Mouse (Mus musculus): ENCODE measurements around the gene Rhd. TPM values are rescaled to one million over a fixed set of nuclear protein-coding genes. Genes with fewer than 3 reads are reported as not detected.

Gene Rhd
- polyA plus RNA-seq, 1 experiment from 2014 or later: 11.2 TPM

DNA sequence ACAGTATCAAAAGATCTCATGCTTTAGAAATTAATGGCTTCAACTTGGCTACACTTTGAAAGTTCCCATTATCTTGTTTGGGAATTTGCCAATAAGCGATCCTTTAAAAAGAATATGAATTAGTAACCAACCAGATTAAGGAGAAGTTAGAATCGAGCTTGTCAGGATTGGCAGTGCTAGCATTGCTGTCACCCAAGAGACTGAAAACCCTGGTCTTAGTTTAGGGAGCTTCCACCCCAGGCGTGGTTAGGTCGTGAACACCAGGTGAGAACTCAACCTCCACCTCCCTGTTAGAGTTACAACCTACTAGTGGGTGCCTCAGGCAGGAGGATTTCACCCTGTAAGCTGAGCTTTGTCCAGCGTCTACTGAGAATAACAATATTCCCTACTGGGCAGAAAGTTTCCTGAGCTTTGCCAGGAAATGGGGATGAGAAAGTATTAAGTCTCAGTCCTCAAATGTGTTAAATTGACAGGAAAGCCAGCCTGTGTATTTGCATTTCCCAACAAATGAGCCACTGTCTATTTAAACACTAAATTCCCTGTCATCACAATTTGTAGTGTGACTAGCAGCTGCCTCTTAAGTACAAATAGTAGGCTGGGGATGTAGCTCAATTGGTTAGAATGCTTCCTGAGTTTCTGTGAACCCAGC lies 63.6 kb downstream of the Rhd start:
- 75% methylated on average over 5 of the region's 5 CpGs for WGBS
- Histone ChIP-seq H3K4me3 (no peak overlapping the region), H3K27me3 (replicated peaks; ENCODE audit: low read depth, poor library complexity, severe bottlenecking) (no peaks in the 10 kb centered on the region), H3K27ac (replicated peaks) (no peak overlapping the region), H3K36me3 (replicated peaks) (peaks cover 58% of the 10 kb centered on the region), H3K4me1 (peaks cover 36% of the 10 kb centered on the region), H3K9me3 (no peaks in the 10 kb centered on the region)
- DNase-seq (ENCODE audit: low spot score): no peak

DNA sequence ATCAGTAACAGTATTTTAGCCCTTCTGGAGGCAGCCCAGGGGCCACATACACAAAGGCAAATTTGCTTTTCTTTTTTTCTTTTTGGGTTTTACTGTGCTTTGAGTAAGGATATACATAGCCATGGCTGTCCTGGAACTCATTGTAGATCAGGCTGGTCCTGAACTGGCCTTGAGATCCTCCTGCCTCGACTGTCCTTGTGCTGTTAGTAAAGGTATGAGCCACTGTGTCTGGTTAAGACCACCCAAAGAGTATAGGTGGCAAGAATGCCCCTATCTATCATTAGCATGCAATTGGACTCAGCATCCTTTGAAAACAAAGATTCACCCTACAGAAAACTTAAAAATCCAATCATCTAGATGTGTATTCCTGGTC lies 64.1 kb downstream of the Rhd start:
- no peak for DNase-seq (ENCODE audit: low spot score)
- Histone ChIP-seq H3K4me1 (peaks cover 36% of the 10 kb centered on the region), H3K36me3 (replicated peaks) (peaks cover 63% of the 10 kb centered on the region), H3K9me3 (no peaks in the 10 kb centered on the region), H3K27ac (replicated peaks) (no peak overlapping the region), H3K27me3 (replicated peaks; ENCODE audit: low read depth, poor library complexity, severe bottlenecking) (no peaks in the 10 kb centered on the region), H3K4me3 (no peak overlapping the region)
- WGBS: 81% methylated on average over 1 of the region's 1 CpGs

DNA sequence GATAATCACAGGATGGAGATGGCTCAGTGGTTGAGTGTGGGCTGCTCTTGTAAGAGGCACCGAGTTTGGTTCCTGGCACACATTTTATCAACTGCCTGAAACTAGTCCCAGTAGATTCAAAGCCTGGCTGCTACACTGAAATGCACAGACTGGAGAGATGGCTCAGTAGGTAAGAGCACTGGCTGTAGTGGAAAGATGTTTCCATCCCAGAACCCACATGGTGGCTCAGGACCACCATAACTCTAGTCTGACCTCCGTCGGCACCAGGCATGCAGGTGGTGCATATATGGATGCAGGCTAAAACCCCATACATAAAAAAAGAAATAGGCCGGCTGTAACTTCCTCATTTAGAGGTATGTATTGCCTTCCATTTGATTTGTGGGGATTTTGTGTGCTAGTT lies 65.2 kb downstream of the Rhd start:
- H3K9me3 ChIP-seq: no peaks in the 10 kb centered on the region
- H3K27me3 ChIP-seq (replicated peaks; ENCODE audit: low read depth, poor library complexity, severe bottlenecking): no peaks in the 10 kb centered on the region
- WGBS: 87% methylated on average over 4 of the region's 4 CpGs
- no peak overlapping the region for H3K27ac ChIP-seq (replicated peaks)
- peaks cover 69% of the 10 kb centered on the region for H3K36me3 ChIP-seq (replicated peaks)
- peaks cover 35% of the 10 kb centered on the region for H3K4me1 ChIP-seq
- DNase-seq (ENCODE audit: low spot score): no peak
- H3K4me3 ChIP-seq: no peak overlapping the region

DNA sequence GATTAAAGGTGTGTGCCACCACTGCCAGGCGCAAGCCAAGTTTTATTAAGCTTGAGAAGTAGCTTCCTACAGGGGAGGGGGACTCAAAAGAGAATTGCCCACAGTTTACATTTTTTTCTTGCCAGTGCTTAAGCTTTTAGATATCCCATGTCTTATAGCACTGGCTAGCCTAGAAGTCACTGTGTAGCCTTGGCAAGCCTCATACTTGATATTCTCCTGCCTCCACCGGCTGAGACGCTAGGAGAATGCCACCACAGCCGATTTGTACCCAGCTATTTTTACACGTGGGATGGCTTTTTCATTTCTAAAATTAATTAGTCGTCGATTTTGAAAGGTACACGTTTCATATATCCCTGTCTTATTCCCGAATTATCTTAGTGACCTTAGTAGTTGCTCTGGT lies 65.9 kb downstream of the Rhd start:
- Histone ChIP-seq H3K27me3 (replicated peaks; ENCODE audit: low read depth, poor library complexity, severe bottlenecking) (no peaks in the 10 kb centered on the region), H3K9me3 (no peaks in the 10 kb centered on the region), H3K4me1 (peaks cover 29% of the 10 kb centered on the region), H3K4me3 (peak overlapping the region; percentile 98), H3K36me3 (replicated peaks) (peaks cover 69% of the 10 kb centered on the region), H3K27ac (replicated peaks) (no peak overlapping the region)
- WGBS: 27% methylated on average over 9 of the region's 9 CpGs
- DNase-seq (ENCODE audit: low spot score): no peak

DNA sequence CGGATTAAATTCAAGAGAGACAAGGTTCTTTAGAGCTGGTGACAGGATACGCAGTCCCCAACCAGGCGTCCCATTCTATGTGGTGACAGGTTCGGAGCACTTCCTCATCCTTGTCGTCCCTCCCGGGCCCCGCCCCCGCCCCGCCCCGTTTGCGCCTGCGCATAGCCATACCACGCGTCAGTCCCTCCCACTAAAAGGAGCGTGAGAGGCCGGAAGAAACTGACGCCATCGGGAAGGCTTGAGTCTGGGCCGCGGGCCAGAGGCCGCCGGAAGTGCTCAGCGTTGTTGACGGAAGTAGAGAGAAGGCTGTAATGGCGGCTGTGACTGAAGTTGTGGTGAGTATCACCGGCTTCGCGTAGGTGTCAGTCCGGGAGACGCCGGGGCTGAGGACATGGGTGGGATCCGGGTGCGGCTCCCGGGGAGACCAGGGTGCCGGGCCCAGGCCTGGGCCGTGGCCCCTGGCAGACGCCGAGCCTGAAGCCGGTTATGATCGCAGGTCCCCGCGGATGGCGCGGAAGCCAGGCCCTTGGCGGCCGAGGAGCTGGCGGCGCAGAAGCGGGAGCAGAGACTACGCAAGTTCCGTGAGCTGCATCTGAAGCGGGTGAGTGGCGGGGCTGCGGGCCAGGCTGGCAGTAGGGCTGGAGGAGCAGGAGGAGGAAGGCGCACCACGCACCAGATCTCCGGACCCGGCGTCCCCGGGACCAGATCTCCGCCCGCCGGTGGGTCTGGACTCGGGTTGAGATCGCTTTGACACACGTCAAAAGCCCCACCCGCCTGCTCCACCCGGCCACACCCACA lies 66.5 kb downstream of the Rhd start, which contains the start of gene Syf2:
Gene Syf2 (plus strand): TSS at position 215 of the 798 bp plus-strand sequence.
- peak within 1 kb of the TSS; percentile 82 for H3K27ac ChIP-seq (replicated peaks)
- no peaks in the 10 kb centered on the region for H3K27me3 ChIP-seq (replicated peaks; ENCODE audit: low read depth, poor library complexity, severe bottlenecking)
- H3K9me3 ChIP-seq: no peaks in the 10 kb centered on the region
- H3K36me3 ChIP-seq (replicated peaks): peaks cover 69% of the 10 kb centered on the region
- H3K4me3 ChIP-seq: peak within 1 kb of the TSS; percentile 98
- WGBS: under 1% methylated on average over 68 of the region's 68 CpGs
- H3K4me1 ChIP-seq: peaks cover 22% of the 10 kb centered on the region
- peak; percentile 99 for DNase-seq (ENCODE audit: low spot score)

DNA sequence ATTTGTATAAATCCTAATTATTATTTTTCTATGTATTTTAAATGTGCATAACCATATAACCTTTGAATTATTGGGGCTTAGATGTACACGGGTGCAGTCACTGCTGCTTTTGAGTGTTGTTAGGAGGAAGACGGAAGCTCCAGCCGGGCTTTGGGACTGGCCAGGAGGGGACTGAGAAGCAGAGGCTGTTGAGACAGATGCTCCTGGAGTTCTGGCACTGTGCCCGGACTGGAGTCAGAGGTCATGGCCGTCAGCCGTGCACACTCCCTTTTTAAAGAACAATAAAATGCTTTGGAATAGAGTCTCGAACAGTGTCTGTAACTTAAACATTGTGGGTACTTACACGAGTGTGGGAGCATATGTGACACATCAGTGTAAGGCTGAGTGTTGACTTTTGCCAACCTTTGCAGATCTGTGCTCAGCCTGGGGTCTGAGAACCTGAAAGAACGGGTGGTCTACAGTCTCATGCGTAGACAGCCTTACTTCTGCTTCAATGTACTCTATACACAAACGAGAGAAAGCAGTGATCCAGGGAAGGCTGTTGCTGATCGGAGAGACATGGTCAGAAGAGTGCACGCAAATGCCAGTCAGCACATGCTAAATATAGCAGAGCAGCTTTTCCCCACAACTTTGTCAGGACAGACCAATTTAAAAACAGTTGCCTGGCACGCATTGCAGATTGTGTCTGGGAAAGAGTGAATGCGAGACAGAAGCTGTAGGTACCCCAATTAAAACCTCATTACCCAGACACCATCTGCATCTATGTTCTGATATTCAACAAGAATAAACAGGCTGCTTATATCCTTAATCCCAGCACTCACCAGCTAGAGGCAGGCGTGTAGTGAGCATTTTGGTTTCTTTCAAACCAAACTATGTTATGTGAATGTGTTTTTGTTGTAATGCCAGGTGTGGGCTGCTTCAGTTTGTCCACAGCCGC lies 73.2 kb downstream of the Rhd start:
- peaks cover 55% of the 10 kb centered on the region for H3K36me3 ChIP-seq (replicated peaks)

DNA sequence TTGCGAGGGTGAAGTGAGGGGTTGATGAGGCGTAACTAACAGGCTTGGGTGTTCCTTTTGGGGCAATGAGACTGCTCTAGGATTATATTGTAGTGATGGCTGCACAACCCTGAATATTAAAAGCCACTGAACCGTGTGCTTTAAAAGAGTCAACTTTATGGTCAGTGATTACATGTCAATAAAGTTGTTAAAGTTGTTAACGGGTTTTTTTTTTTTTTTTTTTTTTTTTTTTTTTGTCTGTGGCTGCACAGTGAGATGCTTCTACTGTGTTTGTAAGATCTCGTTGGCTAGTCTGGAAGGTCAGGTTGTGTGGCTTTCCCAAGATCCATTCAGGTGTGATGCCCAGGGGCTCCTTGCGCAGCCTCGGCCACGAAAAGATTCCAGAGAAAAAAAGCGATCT lies 75.6 kb downstream of the Rhd start:
- Histone ChIP-seq H3K4me3 (peak overlapping the region; percentile 25; the same call in 1 of the 2 replicates), H3K4me1 (peaks cover 6% of the 10 kb centered on the region; the same call in 1 of the 2 replicates), H3K27ac (replicated peaks) (no peak overlapping the region), H3K27me3 (replicated peaks; ENCODE audit: low read depth, poor library complexity, severe bottlenecking) (peaks cover 32% of the 10 kb centered on the region), H3K36me3 (replicated peaks) (peaks cover 31% of the 10 kb centered on the region), H3K9me3 (no peaks in the 10 kb centered on the region)
- no peak for DNase-seq (ENCODE audit: low spot score)
- 66% methylated on average over 9 of the region's 9 CpGs for WGBS

More for the DNA sequence above, 73.2 kb downstream of the Rhd start:
- Histone ChIP-seq H3K27me3 (replicated peaks; ENCODE audit: low read depth, poor library complexity, severe bottlenecking) (peaks cover 12% of the 10 kb centered on the region), H3K4me1 (peaks cover 6% of the 10 kb centered on the region; the same call in 1 of the 2 replicates), H3K9me3 (no peaks in the 10 kb centered on the region), H3K27ac (replicated peaks) (no peak overlapping the region), H3K4me3 (no peak overlapping the region)
- WGBS: 80% methylated on average over 17 of the region's 17 CpGs
- DNase-seq (ENCODE audit: low spot score): no peak

DNA sequence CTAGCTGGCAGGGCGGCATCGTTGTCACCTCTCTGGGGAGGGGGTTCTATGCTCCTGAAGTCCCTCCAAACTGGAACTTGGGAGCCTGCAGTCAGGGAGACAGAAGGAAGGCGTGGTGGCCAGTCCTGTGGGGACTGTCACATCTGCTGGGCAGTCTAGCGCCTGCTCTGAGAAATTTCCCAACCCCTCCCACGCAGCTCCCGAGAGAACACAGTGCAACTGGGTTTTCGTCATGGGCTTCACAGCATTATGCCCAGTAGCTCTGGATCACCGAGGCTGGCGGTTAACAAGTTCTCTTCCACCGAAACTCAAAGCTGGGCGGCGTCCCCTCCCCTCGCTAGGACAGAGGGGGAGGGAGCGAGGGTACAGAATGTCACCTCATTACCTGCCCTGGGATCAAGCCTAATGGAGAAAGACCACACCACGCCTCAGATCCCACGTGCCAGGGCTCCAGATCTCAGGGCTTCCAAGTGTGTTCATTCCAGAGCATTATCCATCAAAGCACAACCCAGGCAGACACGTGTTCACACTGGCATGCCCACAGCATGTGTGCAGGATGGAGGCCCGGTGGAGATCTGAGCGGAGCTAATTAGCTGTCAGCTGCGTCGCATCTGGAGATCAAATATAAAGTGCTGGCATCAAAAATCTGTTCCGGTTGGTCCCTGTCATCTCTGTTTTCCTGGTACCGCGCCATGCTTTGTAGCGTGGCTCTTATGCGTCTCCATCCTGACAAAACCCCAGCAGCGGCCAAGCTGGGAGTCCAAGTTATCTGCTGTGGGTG lies 79.6 kb downstream of the Rhd start:
- no peak overlapping the region for H3K27ac ChIP-seq (replicated peaks)
- no peak overlapping the region for H3K4me3 ChIP-seq
- peaks cover 9% of the 10 kb centered on the region for H3K4me1 ChIP-seq
- peaks cover 44% of the 10 kb centered on the region for H3K27me3 ChIP-seq (replicated peaks; ENCODE audit: low read depth, poor library complexity, severe bottlenecking)
- H3K36me3 ChIP-seq (replicated peaks): no peaks in the 10 kb centered on the region
- 55% methylated on average over 27 of the region's 27 CpGs for WGBS
- H3K9me3 ChIP-seq: no peaks in the 10 kb centered on the region
- no peak for DNase-seq (ENCODE audit: low spot score)

Other genes starting within 250 kb of the Rhd start
- 2.6 and 2.8 TPM in 2 replicates for gene Man1c1, start 160.2 kb upstream of the Rhd start, polyA plus RNA-seq (2016; fragmentation: Nextera tagmentation; extraction: Ambion mirVana)
- 15.8 and 17.4 TPM in 2 replicates for gene Ldlrap1, start 96.5 kb upstream of the Rhd start, polyA plus RNA-seq (2016; fragmentation: Nextera tagmentation; extraction: Ambion mirVana)
- gene Maco1, start 11.2 kb upstream of the Rhd start, polyA plus RNA-seq (2016; fragmentation: Nextera tagmentation; extraction: Ambion mirVana): 38.9 and 42.5 TPM in 2 replicates
- 127 and 133 TPM in 2 replicates for gene Tmem50a, start 50.5 kb downstream of the Rhd start, polyA plus RNA-seq (2016; fragmentation: Nextera tagmentation; extraction: Ambion mirVana)
- gene Rsrp1, start 59.1 kb downstream of the Rhd start, polyA plus RNA-seq (2016; fragmentation: Nextera tagmentation; extraction: Ambion mirVana): 343 and 353 TPM in 2 replicates
- 65.2 and 65.9 TPM in 2 replicates for gene Syf2, start 66.4 kb downstream of the Rhd start, polyA plus RNA-seq (2016; fragmentation: Nextera tagmentation; extraction: Ambion mirVana)